ENCODE assay signal across 7 mouse cellular contexts in the genomic region with DNA sequence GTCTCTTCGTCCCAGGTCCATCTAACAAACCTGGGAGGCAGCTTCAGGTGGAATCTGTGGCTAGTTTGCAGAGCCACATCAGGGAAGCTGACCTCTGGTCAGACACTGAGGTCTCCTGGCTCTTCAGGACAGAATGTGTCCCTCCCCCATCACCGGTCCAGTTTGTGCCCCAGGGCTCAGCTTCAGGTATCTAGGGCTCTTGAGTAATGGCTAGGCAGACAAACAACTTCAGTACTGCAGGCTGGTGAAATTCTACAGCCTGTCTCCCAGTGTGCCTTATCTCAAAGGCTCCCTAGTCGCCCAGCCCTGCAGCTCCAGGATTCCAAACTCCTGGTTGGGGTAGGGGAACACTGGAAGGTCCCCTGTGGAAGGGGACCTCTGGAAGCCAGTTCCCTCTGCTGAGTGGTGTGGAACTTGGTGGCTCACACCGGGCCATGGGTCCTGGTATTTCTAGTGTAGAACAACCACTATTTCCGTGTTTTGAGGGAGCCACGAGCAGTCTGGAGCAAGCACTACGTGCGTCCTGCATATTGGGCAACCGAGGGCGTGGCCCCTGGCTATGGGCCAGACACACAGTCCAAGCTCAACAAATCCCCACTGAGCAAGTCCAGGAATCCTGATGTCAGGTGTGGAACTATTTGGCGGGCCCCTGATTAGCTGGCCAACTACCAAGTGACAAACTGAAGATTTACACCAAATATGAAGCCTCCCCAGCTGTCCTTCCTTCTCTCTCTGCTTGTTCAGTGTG.
DNase-seq lines count a peak whose midpoint lies in the region; ATAC-seq lines count a peak whose summit lies in the region.

No protein-coding gene starts in this region.

- H3K9ac ChIP-seq in hindbrain, embryonic 13.5 days, result no peak overlapping the region
- no peak overlapping the region for H3K9ac ChIP-seq in forebrain, embryonic 11.5 days (ENCODE audit: low read length)

- H3K4me2 ChIP-seq in hindbrain, embryonic 13.5 days, result no peak overlapping the region
- H3K4me2 ChIP-seq in forebrain, embryonic 11.5 days (ENCODE audit: low read depth, low read length, severe bottlenecking), result no peak overlapping the region

- H3K27ac ChIP-seq in hindbrain, embryonic 13.5 days, result no peak overlapping the region
- no peak overlapping the region for H3K27ac ChIP-seq in forebrain, embryonic 11.5 days (ENCODE audit: low read depth, low read length)

- no peak for ATAC-seq in CD4-positive, CD25-positive, alpha-beta regulatory T cell, adult 4 months
- no peak for ATAC-seq in hindbrain, embryonic 13.5 days (ENCODE audit: low FRiP score)
- ATAC-seq in forebrain, embryonic 11.5 days (replicated peaks; ENCODE audit: low FRiP score), result no peak

- DNase-seq in adrenal gland, postnatal 25 days, result peak; percentile 45
- DNase-seq in heart, adult 18-20 months, result peak; percentile 88 to 89
- peak; percentile 61 to 80 for DNase-seq in kidney, postnatal 25 days
- peak; percentile 88 to 92 for DNase-seq in lung, postnatal 4 days
- DNase-seq in forebrain, embryonic 11.5 days (ENCODE audit: low spot score), result no peak

- H3K36me3 ChIP-seq in hindbrain, embryonic 13.5 days, result no peaks in the 10 kb centered on the region
- no peaks in the 10 kb centered on the region for H3K36me3 ChIP-seq in forebrain, embryonic 11.5 days (ENCODE audit: control insufficient read depth, insufficient read depth, low read length)

- H3K4me3 ChIP-seq in hindbrain, embryonic 13.5 days, result no peak overlapping the region
- H3K4me3 ChIP-seq in forebrain, embryonic 11.5 days (ENCODE audit: low read depth, low read length), result no peak overlapping the region

- 0 out of 2 replicates have a peak, but pooled peaks cover 6% of the 10 kb centered on the region for H3K4me1 ChIP-seq in hindbrain, embryonic 13.5 days (replicated peaks)
- no peaks in the 10 kb centered on the region; the same call in 1 of the 2 replicates for H3K4me1 ChIP-seq in forebrain, embryonic 11.5 days (replicated peaks; ENCODE audit: control insufficient read depth, insufficient read depth, low read length)

- no peaks in the 10 kb centered on the region for H3K9me3 ChIP-seq in hindbrain, embryonic 13.5 days
- H3K9me3 ChIP-seq in forebrain, embryonic 11.5 days (ENCODE audit: control insufficient read depth, low read length), result no peaks in the 10 kb centered on the region

- WGBS in hindbrain, embryonic 13.5 days, result 89% methylated on average over 11 of the region's 11 CpGs
- 90% methylated on average over 11 of the region's 11 CpGs for WGBS in forebrain, embryonic 11.5 days

- no peaks in the 10 kb centered on the region for H3K27me3 ChIP-seq in hindbrain, embryonic 13.5 days
- H3K27me3 ChIP-seq in forebrain, embryonic 11.5 days (ENCODE audit: control insufficient read depth, insufficient read depth, low read length), result no peaks in the 10 kb centered on the region
